Comparison of ENCODE assay signal across 12 mouse cellular contexts in the genomic region with DNA sequence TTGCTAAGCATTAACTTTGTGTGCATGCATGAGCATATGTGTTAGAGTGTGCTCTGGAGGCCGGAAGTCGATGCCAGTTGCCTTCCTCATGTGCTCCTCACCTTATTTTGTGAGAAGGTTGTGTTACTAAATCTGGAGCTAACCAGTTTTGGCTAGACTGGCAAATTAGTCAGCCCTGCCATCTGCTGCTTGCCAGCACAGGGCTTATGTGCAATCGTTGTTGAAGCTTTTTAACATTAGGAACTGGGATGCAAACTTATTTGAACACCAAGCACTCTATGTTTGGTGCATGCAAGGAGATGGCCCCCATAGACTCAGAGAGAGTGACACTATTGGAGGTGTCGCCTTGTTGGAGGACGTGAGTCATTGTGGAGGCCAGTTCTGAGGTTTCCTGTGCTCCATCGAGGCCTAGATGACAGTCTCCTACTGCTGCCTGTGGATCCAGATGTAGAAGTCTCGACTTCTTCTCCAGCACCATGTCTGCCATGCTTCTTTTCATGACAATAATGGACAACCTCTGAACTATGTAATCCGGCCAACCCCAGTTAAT. TPM values are rescaled to one million over a fixed set of nuclear protein-coding genes. Genes with fewer than 3 reads are reported as not detected.
DNase-seq lines count a peak whose midpoint lies in the region; ATAC-seq lines count a peak whose summit lies in the region.
"Had no signal": no experiment of that assay in that cellular context is flagged by ENCODE, and none has a peak within 500 bp of the region (broad histone marks: within the 10 kb centered on the region; RNA-seq: fewer than 3 reads in every experiment).

No protein-coding gene starts in this region.

- peak; percentile 25 for DNase-seq in cerebellum, adult 11 months
- peak; percentile 43 for DNase-seq in kidney, adult 9 months
- DNase-seq in 3T3-L1 (ENCODE audit: low read depth, low spot score): peak; percentile 34
- DNase-seq in limb, embryonic 10.5 days (ENCODE audit: low spot score): no peak

- peaks cover 33% of the 10 kb centered on the region for H3K36me3 ChIP-seq in kidney, embryonic 16.5 days (ENCODE audit: insufficient read depth, low read length)
- peaks cover 59% of the 10 kb centered on the region for H3K36me3 ChIP-seq in limb, embryonic 10.5 days
- H3K36me3 ChIP-seq in midbrain, embryonic 13.5 days: peaks cover 39% of the 10 kb centered on the region

- no peaks in the 10 kb centered on the region for H3K27me3 ChIP-seq in kidney, embryonic 16.5 days (ENCODE audit: insufficient read depth, low read length)
- H3K27me3 ChIP-seq in limb, embryonic 10.5 days (ENCODE audit: low read depth, poor library complexity, severe bottlenecking): no peaks in the 10 kb centered on the region
- no peaks in the 10 kb centered on the region for H3K27me3 ChIP-seq in midbrain, embryonic 13.5 days
- H3K27me3 ChIP-seq: heart, embryonic 15.5 days had no signal

- H3K27ac ChIP-seq in kidney, embryonic 16.5 days (ENCODE audit: low read length): no peak overlapping the region
- no peak overlapping the region for H3K27ac ChIP-seq in limb, embryonic 10.5 days
- no peak overlapping the region for H3K27ac ChIP-seq in midbrain, embryonic 13.5 days
- H3K27ac ChIP-seq: heart, embryonic 15.5 days; stomach, postnatal 0 days had no signal

- peaks cover 18% of the 10 kb centered on the region for H3K4me1 ChIP-seq in kidney, embryonic 16.5 days (ENCODE audit: insufficient read depth, low read length)
- H3K4me1 ChIP-seq in limb, embryonic 10.5 days: peaks cover 16% of the 10 kb centered on the region
- H3K4me1 ChIP-seq in midbrain, embryonic 13.5 days (replicated peaks): peaks cover 46% of the 10 kb centered on the region

- ATAC-seq in cerebellum, adult (ENCODE audit: insufficient number of reproducible peaks, low FRiP score, low TSS enrichment): no peak
- no peak for ATAC-seq in kidney, embryonic 16.5 days (ENCODE audit: low FRiP score, low TSS enrichment)
- peak; percentile 45; the same call in 1 of the 2 replicates for ATAC-seq in common myeloid progenitor, adult 5-6 weeks (replicated peaks; ENCODE audit: low read depth, poor library complexity, severe bottlenecking)
- ATAC-seq in midbrain, embryonic 13.5 days: no peak
- ATAC-seq: lung, postnatal 0 days had no signal

- no peak overlapping the region for H3K4me2 ChIP-seq in kidney, embryonic 16.5 days (replicated peaks; ENCODE audit: low read depth, low read length)
- H3K4me2 ChIP-seq in midbrain, embryonic 13.5 days (replicated peaks): no peak overlapping the region

- no peak overlapping the region for H3K9ac ChIP-seq in kidney, embryonic 16.5 days (replicated peaks; ENCODE audit: low read length)
- no peak overlapping the region for H3K9ac ChIP-seq in midbrain, embryonic 13.5 days (replicated peaks)

- WGBS in kidney, embryonic 16.5 days: 89% methylated on average over 8 of the region's 8 CpGs
- WGBS in limb, embryonic 10.5 days: 95% methylated on average over 8 of the region's 8 CpGs
- 94% methylated on average over 8 of the region's 8 CpGs for WGBS in midbrain, embryonic 13.5 days

- no peaks in the 10 kb centered on the region for H3K9me3 ChIP-seq in kidney, embryonic 16.5 days (ENCODE audit: low read length)
- no peaks in the 10 kb centered on the region for H3K9me3 ChIP-seq in limb, embryonic 10.5 days (replicated peaks)
- H3K9me3 ChIP-seq in midbrain, embryonic 13.5 days: no peaks in the 10 kb centered on the region
- H3K9me3 ChIP-seq: heart, embryonic 15.5 days had no signal

- H3K4me3 ChIP-seq in kidney, embryonic 16.5 days (ENCODE audit: low read length): no peak overlapping the region
- no peak overlapping the region for H3K4me3 ChIP-seq in limb, embryonic 10.5 days
- H3K4me3 ChIP-seq in midbrain, embryonic 13.5 days (replicated peaks): no peak overlapping the region

RNA-seq across cellular contexts. Expression of a gene that starts 21.2 kb away (rescaled TPM):
- 73.2 and 78.0 TPM in 2 replicates for polyA plus RNA-seq in kidney, embryonic 16.5 days (2015; fragmentation: Nextera tagmentation; extraction: Ambion mirVana)
- 89.7 and 98.6 TPM in 2 replicates for total RNA-seq in common myeloid progenitor, adult 5-6 weeks (2017)
- 57.9 and 67.9 TPM in 2 replicates for polyA plus RNA-seq in limb, embryonic 10.5 days (2016; fragmentation: Nextera tagmentation; extraction: Ambion mirVana)
- polyA plus RNA-seq in midbrain, embryonic 13.5 days (2015; fragmentation: Nextera tagmentation; extraction: Ambion mirVana): 35.7 and 36.4 TPM in 2 replicates

RNA-seq across cellular contexts. Expression of a gene that starts 21.4 kb away (rescaled TPM):
- 28.9 and 31.2 TPM in 2 replicates for polyA plus RNA-seq in kidney, embryonic 16.5 days (2015; fragmentation: Nextera tagmentation; extraction: Ambion mirVana)
- 19.1 and 21.5 TPM in 2 replicates for total RNA-seq in common myeloid progenitor, adult 5-6 weeks (2017)
- polyA plus RNA-seq in limb, embryonic 10.5 days (2016; fragmentation: Nextera tagmentation; extraction: Ambion mirVana): 35.4 and 38.7 TPM in 2 replicates
- 12.6 and 13.5 TPM in 2 replicates for polyA plus RNA-seq in midbrain, embryonic 13.5 days (2015; fragmentation: Nextera tagmentation; extraction: Ambion mirVana)

RNA-seq across cellular contexts. Expression of a gene that starts 49.4 kb away (rescaled TPM):
- polyA plus RNA-seq in kidney, embryonic 16.5 days (2015; fragmentation: Nextera tagmentation; extraction: Ambion mirVana): 66.1 and 68.6 TPM in 2 replicates
- total RNA-seq in common myeloid progenitor, adult 5-6 weeks (2017): 48.8 and 50.5 TPM in 2 replicates
- polyA plus RNA-seq in limb, embryonic 10.5 days (2016; fragmentation: Nextera tagmentation; extraction: Ambion mirVana): 46.9 and 57.3 TPM in 2 replicates
- 61.2 and 63.4 TPM in 2 replicates for polyA plus RNA-seq in midbrain, embryonic 13.5 days (2015; fragmentation: Nextera tagmentation; extraction: Ambion mirVana)

RNA-seq across cellular contexts. Expression of a gene that starts 49.4 kb away (rescaled TPM):
- 0.41 and 0.84 TPM in 2 replicates for polyA plus RNA-seq in kidney, embryonic 16.5 days (2015; fragmentation: Nextera tagmentation; extraction: Ambion mirVana)
- 0.05 and 0.09 TPM in 2 replicates for total RNA-seq in common myeloid progenitor, adult 5-6 weeks (2017)
- 0.44 and 0.67 TPM in 2 replicates for polyA plus RNA-seq in limb, embryonic 10.5 days (2016; fragmentation: Nextera tagmentation; extraction: Ambion mirVana)
- 0.42 and 0.44 TPM in 2 replicates for polyA plus RNA-seq in midbrain, embryonic 13.5 days (2015; fragmentation: Nextera tagmentation; extraction: Ambion mirVana)
- total RNA-seq: monocyte, adult 5-6 weeks had no signal
